Mouse (Mus musculus) neural tube, embryonic 11.5 days (tissue): Measurements from ENCODE around the gene Plekha5. TPM values are rescaled to one million over a fixed set of nuclear protein-coding genes. Genes with fewer than 3 reads are reported as not detected.

Experiments
- ATAC-seq: fragments of 200-750 bp; cut with Nextera tagmentation; 2 replicates; pipeline ENCODE4 v1.8.0; 2017; ENCODE audit warnings: moderate number of reproducible peaks, mild to moderate bottlenecking, moderate TSS enrichment, moderate library complexity; ENCODE audit not compliant: insufficient read depth, low FRiP score, low TSS enrichment
- DNase-seq: peaks from one replicate; pipeline ENCODE4 v3.0.0-alpha.2; 2015; ENCODE audit warnings: low spot score
- H3K27ac ChIP-seq: fragments of 300-500 bp; sonication (generic); 2 replicates; pipeline ENCODE4 v1.5.1; 2014; ENCODE audit warnings: low read depth, mild to moderate bottlenecking, low read length
- H3K27me3 ChIP-seq: fragments of 300-500 bp; sonication (generic); 2 replicates; pipeline ENCODE4 v1.6.1; 2014; ENCODE audit warnings: mild to moderate bottlenecking, low read length, mixed read lengths; ENCODE audit not compliant: control insufficient read depth, insufficient read depth
- H3K36me3 ChIP-seq: fragments of 300-500 bp; sonication (generic); 2 replicates; pipeline ENCODE4 v1.6.1; 2014; ENCODE audit warnings: mild to moderate bottlenecking, low read length, moderate library complexity, mixed read lengths; ENCODE audit not compliant: control insufficient read depth, insufficient read depth
- H3K4me1 ChIP-seq: fragments of 300-500 bp; sonication (generic); 2 replicates; pipeline ENCODE4 v1.6.1; 2014; ENCODE audit warnings: low read length, mixed read lengths; ENCODE audit not compliant: control insufficient read depth, insufficient read depth
- H3K4me2 ChIP-seq: fragments of 300-500 bp; sonication (generic); 2 replicates; pipeline ENCODE4 v1.6.1; 2014; ENCODE audit warnings: low read depth, mild to moderate bottlenecking, moderate library complexity
- H3K4me3 ChIP-seq: fragments of 300-500 bp; sonication (generic); 2 replicates; pipeline ENCODE4 v1.5.1; 2014; ENCODE audit warnings: low read depth, low read length
- H3K9ac ChIP-seq: fragments of 300-500 bp; sonication (generic); 2 replicates; pipeline ENCODE4 v1.6.1; 2014; ENCODE audit warnings: mild to moderate bottlenecking, low read length
- H3K9me3 ChIP-seq: fragments of 300-500 bp; sonication (generic); 2 replicates; pipeline ENCODE4 v1.6.1; 2016; ENCODE audit warnings: low read length; ENCODE audit not compliant: control insufficient read depth
- WGBS: fragments of 180-500 bp; shearing (Covaris S2); extraction: QIAGEN DNeasy Blood & Tissue Kit; methylation state at CpG from one replicate; pipeline ENCODE4 v1.1.7; 2014; 5-methylcytosine and 5-hydroxymethylcytosine counted together
- polyA plus RNA-seq: library from polyadenylated mRNA; unstranded; fragments of >200 nt; fragmentation: Nextera tagmentation; extraction: Ambion mirVana; gene quantifications from 2 replicates; pipeline ENCODE4 v1.2.1, GENCODE M21; 2014

The Plekha5 gene
- polyA plus RNA-seq, 1 experiment from 2014 or later: 49.0 TPM

GRCm38 (mm10) chr6:140448010-140448739 lies 24.3 kb downstream of the Plekha5 start:
- no peak overlapping the region for H3K4me2 ChIP-seq
- H3K9ac ChIP-seq: no peak overlapping the region
- no peak overlapping the region for H3K4me3 ChIP-seq
- H3K4me1 ChIP-seq: peaks cover 12% of the 10 kb centered on the region
- DNase-seq (no peak), ATAC-seq (no peak)
- no peak overlapping the region for H3K27ac ChIP-seq
- H3K36me3 ChIP-seq: 0 out of 2 replicates have a peak, but pooled peaks cover 2% of the 10 kb centered on the region
- H3K27me3 ChIP-seq: no peaks in the 10 kb centered on the region
- H3K9me3 ChIP-seq: no peaks in the 10 kb centered on the region
- WGBS: 92% methylated on average over 21 of the region's 21 CpGs

GRCm38 (mm10) chr6:140450693-140451092 lies 26.8 kb downstream of the Plekha5 start:
- DNase-seq: no peak
- Histone ChIP-seq H3K4me2 (no peak overlapping the region), H3K27ac (no peak overlapping the region), H3K27me3 (no peaks in the 10 kb centered on the region), H3K9ac (no peak overlapping the region), H3K4me3 (no peak overlapping the region), H3K9me3 (no peaks in the 10 kb centered on the region), H3K36me3 (0 out of 2 replicates have a peak, but pooled peaks cover 2% of the 10 kb centered on the region), H3K4me1 (no peaks in the 10 kb centered on the region)
- ATAC-seq: no peak
- 82% methylated on average over 5 of the region's 5 CpGs for WGBS

- Histone ChIP-seq H3K4me1 (no peaks in the 10 kb centered on the region), H3K27ac (no peak overlapping the region), H3K9me3 (no peaks in the 10 kb centered on the region), H3K27me3 (no peaks in the 10 kb centered on the region), H3K36me3 (0 out of 2 replicates have a peak, but pooled peaks cover 2% of the 10 kb centered on the region), H3K4me3 (no peak overlapping the region), H3K9ac (no peak overlapping the region), H3K4me2 (no peak overlapping the region)
- ATAC-seq (no peak), DNase-seq (no peak)
- 94% methylated on average over 8 of the region's 8 CpGs for WGBS
Observed at GRCm38 (mm10) chr6:140452736-140453135, 28.9 kb downstream of the Plekha5 start.

GRCm38 (mm10) chr6:140453454-140453853 lies 29.6 kb downstream of the Plekha5 start:
- DNase-seq (no peak), ATAC-seq (no peak)
- H3K27me3 ChIP-seq: no peaks in the 10 kb centered on the region
- H3K4me1 ChIP-seq: no peaks in the 10 kb centered on the region
- no peak overlapping the region for H3K4me2 ChIP-seq
- 89% methylated on average over 5 of the region's 5 CpGs for WGBS
- no peak overlapping the region for H3K9ac ChIP-seq
- no peaks in the 10 kb centered on the region for H3K9me3 ChIP-seq
- H3K36me3 ChIP-seq: 0 out of 2 replicates have a peak, but pooled peaks cover 2% of the 10 kb centered on the region
- H3K27ac ChIP-seq: no peak overlapping the region
- H3K4me3 ChIP-seq: no peak overlapping the region

GRCm38 (mm10) chr6:140454388-140454787 lies 30.5 kb downstream of the Plekha5 start:
- ATAC-seq (no peak), DNase-seq (no peak)
- no peak overlapping the region for H3K9ac ChIP-seq
- H3K36me3 ChIP-seq: 0 out of 2 replicates have a peak, but pooled peaks cover 2% of the 10 kb centered on the region
- H3K9me3 ChIP-seq: no peaks in the 10 kb centered on the region
- no peaks in the 10 kb centered on the region for H3K27me3 ChIP-seq
- H3K4me1 ChIP-seq: no peaks in the 10 kb centered on the region
- H3K4me3 ChIP-seq: no peak overlapping the region
- H3K27ac ChIP-seq: no peak overlapping the region
- no peak overlapping the region for H3K4me2 ChIP-seq
- WGBS: 98% methylated on average over 3 of the region's 3 CpGs

GRCm38 (mm10) chr6:140455851-140456250 lies 32.0 kb downstream of the Plekha5 start:
- DNase-seq (no peak), ATAC-seq (no peak)
- no peak overlapping the region for H3K27ac ChIP-seq
- H3K4me2 ChIP-seq: no peak overlapping the region
- H3K9ac ChIP-seq: no peak overlapping the region
- H3K36me3 ChIP-seq: 0 out of 2 replicates have a peak, but pooled peaks cover 2% of the 10 kb centered on the region
- H3K9me3 ChIP-seq: no peaks in the 10 kb centered on the region
- no peak overlapping the region for H3K4me3 ChIP-seq
- no peaks in the 10 kb centered on the region for H3K27me3 ChIP-seq
- H3K4me1 ChIP-seq: no peaks in the 10 kb centered on the region
- WGBS: 73% methylated on average over 3 of the region's 3 CpGs

- Histone ChIP-seq H3K4me3 (no peak overlapping the region), H3K36me3 (0 out of 2 replicates have a peak, but pooled peaks cover 2% of the 10 kb centered on the region), H3K9me3 (no peaks in the 10 kb centered on the region), H3K4me1 (no peaks in the 10 kb centered on the region), H3K9ac (no peak overlapping the region), H3K27ac (no peak overlapping the region), H3K4me2 (no peak overlapping the region), H3K27me3 (no peaks in the 10 kb centered on the region)
- peak; percentile 55 for ATAC-seq
- 74% methylated on average over 15 of the region's 15 CpGs for WGBS
- DNase-seq: no peak
Observed at GRCm38 (mm10) chr6:140456393-140457163, 32.7 kb downstream of the Plekha5 start.

- DNase-seq (no peak), ATAC-seq (no peak)
- WGBS: 82% methylated on average over 7 of the region's 7 CpGs
- Histone ChIP-seq H3K36me3 (no peaks in the 10 kb centered on the region), H3K4me3 (no peak overlapping the region), H3K4me2 (no peak overlapping the region), H3K4me1 (no peaks in the 10 kb centered on the region), H3K9me3 (no peaks in the 10 kb centered on the region), H3K27me3 (no peaks in the 10 kb centered on the region), H3K27ac (no peak overlapping the region), H3K9ac (no peak overlapping the region)
Observed at GRCm38 (mm10) chr6:140460398-140460797, 36.5 kb downstream of the Plekha5 start.
